Mouse (Mus musculus): ENCODE results near the gene Il31. TPM values are rescaled to one million over a fixed set of nuclear protein-coding genes. Genes with fewer than 3 reads are reported as not detected.

The Il31 gene
- total RNA-seq (2023) = not detected

DNA sequence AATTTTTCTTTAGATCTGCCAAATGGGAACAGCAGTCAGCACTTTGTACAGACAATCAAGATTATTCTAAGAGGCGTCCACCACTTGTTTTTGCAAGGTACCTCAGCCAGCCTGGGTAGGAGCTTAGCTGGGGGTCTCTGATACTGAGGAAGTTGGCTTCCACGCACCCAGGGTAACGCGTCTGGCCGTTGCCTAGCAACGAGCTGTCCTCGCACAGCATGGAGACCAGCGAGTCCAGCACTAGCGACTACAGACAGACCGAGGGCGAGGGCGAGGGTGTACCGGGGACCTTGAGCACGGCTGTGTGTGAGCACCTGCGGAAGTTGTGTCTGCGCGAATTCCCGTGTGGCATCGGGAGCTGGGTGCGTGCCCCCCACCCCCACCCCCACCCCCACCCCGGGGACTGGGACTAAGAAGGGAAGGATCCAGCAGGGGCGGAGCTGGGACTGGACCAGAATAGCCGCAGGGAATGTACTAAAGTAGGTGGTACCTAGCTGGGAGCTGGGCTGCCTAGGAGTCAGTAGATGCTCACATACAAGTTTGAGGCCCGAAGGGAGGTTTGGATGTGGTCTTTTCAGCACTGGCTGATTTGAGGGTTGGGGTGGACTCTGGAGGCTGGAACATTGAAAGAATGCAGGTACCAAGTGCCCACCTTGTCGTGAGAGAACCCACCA lies at the start of gene Il31, which contains the start of gene Lrrc43:
Gene Il31, minus strand, starts transcription at position 378 of the 674 bp plus-strand sequence.
Gene Lrrc43, plus strand, starts transcription at position 194 of the 674 bp plus-strand sequence.

DNA sequence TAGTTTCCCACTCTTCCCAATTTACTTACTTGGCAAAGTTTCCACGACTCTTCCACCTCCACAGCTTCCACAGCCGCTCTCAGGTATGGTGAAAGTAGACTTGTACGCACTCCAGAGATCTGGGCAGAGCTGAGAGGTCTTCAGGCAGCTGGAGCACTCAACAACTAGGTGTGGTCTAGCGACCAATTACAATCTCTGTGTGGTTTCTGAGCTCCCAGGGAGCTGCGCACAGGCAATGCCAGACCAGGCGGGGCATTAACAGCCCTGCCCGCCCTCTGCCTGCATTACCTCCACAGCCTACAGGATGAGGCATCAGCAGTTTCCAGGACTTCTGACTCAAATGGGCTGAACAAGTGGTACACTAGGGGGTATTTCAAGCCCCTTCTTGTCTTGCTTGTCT lies 36.0 kb upstream of the Il31 start, which contains the start of gene Gm49027:
Gene Gm49027, minus strand, starts transcription at position 208 of the 400 bp plus-strand sequence.

DNA sequence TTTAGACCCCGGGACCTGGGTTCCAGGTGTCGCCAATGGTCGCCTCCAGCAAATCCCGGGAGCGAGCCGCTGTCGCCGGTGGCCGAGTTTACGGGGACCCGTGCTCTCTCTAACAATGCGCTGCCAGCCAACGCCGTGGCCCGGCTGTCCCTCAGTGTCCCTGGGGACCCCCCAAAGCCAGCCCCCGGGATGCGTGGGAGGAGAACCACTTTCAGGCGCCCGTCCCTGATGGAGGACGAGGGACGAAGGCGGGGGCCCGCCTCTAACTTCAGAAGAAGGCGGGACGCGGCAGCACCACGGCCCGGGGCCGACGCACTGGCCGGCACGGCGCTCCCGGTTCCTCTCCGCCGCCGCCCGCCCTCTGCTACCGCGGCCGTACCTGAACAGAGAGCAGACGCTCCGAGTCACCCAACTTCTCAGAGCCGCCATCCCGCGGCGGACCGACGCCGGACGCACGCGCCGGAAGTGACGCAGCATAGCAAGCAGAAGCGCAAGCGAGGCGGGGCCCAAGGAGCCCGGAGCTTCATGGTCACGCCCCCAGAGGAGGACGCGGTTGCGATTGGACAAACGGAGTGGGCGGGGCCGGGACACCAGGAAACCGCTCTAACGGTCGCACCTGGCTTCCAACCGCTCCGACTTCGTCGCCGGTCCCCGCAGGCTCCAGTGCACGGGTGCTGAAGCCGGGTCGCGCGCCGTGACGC lies 34.6 kb upstream of the Il31 start, which contains the start of gene Diablo:
Gene Diablo, minus strand, starts transcription at position 485 of the 701 bp plus-strand sequence.

DNA sequence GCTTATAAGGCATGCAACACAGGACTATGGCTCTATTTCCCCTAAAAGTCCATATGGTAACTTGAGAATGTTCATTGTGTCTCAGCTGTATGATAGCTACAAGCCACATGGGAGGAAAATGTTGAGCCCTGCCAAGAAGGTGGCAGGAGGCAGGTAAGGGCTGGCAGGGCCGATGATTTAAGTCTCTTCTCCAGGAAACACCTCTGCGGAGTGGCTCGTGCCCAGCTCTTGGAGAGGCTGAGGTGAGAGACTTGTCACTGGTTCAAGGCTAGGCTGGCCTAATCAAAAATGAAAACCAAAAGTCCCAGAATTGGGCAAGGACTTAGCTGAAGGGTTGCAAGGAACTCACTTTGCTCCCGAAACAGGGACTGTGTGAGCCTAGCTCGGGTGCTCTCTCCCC lies 20.9 kb upstream of the Il31 start, which contains the start of gene B3gnt4:
Gene B3gnt4, plus strand, starts transcription at position 301 of the 400 bp plus-strand sequence.

Other genes with a start within 250 kb of the Il31 start
- gene Wdr66, start 237.4 kb downstream of the Il31 start, total RNA-seq (2023) = 1 to 10 TPM; 1.9 to 2.0 TPM
- gene Bcl7a, start 145.7 kb downstream of the Il31 start, total RNA-seq (2023) = 10 to 100 TPM; 18.1 to 18.4 TPM
- 10 to 100 TPM; 79.7 to 85.3 TPM for gene Mlxip, start 94.7 kb downstream of the Il31 start, total RNA-seq (2023)
- not detected for gene Lrrc43, start 184 bp downstream of the Il31 start, total RNA-seq (2023)
- gene B3gnt4, start 21.0 kb upstream of the Il31 start, total RNA-seq (2023) = not detected
- gene Diablo, start 34.7 kb upstream of the Il31 start, total RNA-seq (2023) = 10 to 100 TPM; 67.1 to 73.2 TPM
- 1 to 10 TPM; 5.8 to 8.8 TPM for gene Gm49027, start 36.0 kb upstream of the Il31 start, total RNA-seq (2023)
- 10 to 100 TPM; 46.0 to 53.6 TPM for gene Vps33a, start 83.5 kb upstream of the Il31 start, total RNA-seq (2023)
- 10 to 100 TPM; 76.2 to 90.8 TPM for gene Clip1, start 195.1 kb upstream of the Il31 start, total RNA-seq (2023)
- 10 to 100 TPM; 76.1 to 90.2 TPM for gene Zcchc8, start 231.6 kb upstream of the Il31 start, total RNA-seq (2023)

Measured in T-cell, adult 66 days (primary cell).